Mouse (Mus musculus): ENCODE measurements around the gene Ccndbp1.
"Not testable (repeated sequence)": the region's sequence is repeated elsewhere in the genome, so short reads cannot be mapped to it uniquely, and the experiment has no call there.

The Ccndbp1 gene

GRCm38 (mm10) chr2:121003586-121003985, 4.6 kb upstream of the Ccndbp1 start:
- peak; percentile 7 for DNase-seq (ENCODE audit: low spot score)

GRCm38 (mm10) chr2:121004018-121004811, 4.0 kb upstream of the Ccndbp1 start:
- no peak for DNase-seq (ENCODE audit: low spot score)

DNA sequence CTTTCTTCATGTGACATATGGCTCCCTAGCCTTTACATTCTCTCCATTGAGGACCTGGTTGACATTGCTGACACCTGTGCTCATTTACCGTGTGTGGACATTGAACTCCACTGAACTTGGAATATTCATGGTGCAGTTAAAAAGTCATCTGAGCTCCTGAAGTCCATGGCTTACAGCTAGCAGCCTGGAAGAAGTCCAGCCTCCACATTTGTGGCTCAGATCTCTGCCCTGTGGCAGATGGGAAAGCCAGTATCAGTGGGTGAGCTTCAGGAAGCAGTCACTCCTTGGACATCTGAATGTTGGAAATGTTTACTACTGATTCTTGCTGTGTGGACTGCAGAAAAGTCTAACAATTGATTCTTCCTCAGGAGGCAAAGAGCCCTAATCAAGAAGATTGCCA, 1.2 kb upstream of the Ccndbp1 start:
- DNase-seq (ENCODE audit: low spot score): no peak

- DNase-seq (ENCODE audit: low spot score): no peak
Observed at GRCm38 (mm10) chr2:121008664-121009007, 433 bp downstream of the Ccndbp1 start.

- no peak for DNase-seq (ENCODE audit: low spot score)
Observed at GRCm38 (mm10) chr2:121009071-121009677, 971 bp downstream of the Ccndbp1 start.

DNA sequence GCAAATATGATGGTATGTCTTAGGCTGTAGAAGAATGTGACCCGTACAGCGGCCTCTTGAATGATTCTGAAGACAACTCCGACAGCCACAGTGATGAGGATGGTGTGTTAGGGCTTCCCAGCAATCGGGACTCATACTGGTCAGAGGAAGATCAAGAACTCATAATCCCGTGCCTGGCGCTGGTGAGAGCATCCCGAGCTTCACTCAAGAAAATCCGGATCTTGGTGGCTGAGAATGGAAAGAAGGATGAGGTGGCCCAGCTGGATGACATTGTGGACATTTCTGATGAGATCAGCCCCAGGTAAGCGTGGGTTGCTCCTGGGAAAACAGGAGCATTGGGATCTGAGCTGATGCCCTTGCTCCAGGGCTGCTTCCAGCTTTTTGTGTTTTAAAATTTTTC, 4.5 kb downstream of the Ccndbp1 start:
- no peak for DNase-seq (ENCODE audit: low spot score)

DNA sequence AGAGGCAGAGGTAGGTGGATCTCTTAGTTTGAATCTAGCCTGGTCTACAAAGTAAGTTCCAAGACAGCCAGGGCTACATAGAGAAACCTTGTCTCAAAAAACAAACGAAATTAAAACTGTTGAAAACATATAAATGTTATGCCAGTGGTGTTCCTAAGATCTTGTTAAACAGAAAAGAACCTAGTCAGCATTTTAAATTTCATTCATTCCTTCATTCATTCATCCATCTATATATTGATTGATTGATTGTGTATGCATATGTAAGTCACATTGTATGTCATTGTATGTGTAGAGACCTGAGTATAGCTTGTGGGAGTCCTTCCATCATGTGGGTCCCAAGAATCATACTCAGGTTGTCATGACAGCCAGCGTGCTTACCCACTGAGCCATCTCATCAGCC, 7.3 kb downstream of the Ccndbp1 start:
- DNase-seq (ENCODE audit: low spot score): no peak

DNA sequence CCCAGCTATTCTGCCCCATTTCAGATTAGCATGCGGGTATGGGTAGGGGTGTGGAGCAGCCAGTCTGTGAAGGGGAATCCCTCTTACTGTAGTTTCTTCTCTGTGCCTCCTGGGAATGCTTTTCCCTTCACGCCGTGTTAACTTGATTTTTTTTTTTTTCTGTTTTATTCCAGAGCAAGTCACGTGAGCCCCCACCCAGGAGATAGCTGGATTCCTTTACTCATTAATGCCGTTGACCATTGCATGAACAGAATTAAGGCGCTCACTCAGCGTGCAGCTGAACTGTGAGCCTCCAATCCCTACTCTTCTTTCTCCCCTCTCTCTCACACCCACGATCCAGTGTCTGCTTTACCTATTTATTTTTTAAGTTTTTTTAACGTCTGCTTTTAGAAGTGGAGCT, 8.0 kb downstream of the Ccndbp1 start:
- no peak for DNase-seq (ENCODE audit: low spot score)

GRCm38 (mm10) chr2:121017151-121017550, 8.9 kb downstream of the Ccndbp1 start:
- DNase-seq (ENCODE audit: low spot score): no peak

DNA sequence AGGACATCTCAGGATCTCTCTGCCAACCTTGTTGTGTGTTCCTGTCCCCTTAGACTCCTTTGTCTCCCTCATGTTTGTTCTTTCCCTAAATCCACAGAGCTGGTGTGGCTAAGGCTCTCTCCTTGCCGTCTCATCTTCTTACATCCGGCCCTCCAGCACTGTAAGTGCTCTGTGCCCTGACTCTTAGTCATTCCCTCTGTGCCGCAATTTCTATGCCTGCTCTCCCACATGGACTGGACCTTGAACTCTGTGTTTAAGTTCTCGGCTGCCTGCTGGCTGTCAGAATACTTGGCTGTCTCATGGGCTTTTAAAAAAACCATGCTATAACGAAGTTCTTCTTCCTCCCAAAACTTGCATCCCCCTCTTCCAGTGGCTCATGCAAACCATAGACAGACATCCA, 14.7 kb downstream of the Ccndbp1 start:
- no peak for DNase-seq (ENCODE audit: low spot score)

DNA sequence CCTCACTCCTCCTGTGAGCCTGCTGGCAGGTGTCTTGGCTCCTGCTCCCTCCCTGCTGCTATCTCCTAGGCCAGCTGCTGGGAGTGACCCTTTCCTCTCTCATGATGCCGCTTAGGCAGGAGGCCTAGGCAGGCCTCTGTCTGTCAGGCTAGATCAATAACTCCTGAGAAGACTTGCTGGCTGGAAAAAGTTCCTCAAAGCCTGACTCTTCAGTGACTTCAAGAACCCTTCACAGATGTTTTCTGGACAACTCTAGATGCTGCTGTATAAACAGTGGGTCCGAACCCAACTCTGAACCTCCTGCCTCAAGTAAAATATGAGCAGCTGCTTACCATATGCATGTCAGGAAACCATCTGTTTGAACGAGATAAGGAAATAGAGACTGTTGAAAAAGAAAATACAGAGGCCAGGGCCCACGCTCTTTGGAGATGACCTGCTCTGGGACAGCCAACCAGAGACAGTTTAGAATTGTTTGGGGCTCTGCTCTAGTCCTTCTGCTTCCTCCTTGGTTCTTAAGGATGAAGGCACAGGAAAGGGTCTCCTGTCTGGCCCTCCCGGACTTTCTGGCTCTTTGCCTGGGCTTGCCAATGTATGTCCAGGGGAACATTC, 28.6 kb downstream of the Ccndbp1 start, which contains the start of gene Epb42:
Gene Epb42 (minus strand): TSS at position 340 of the 609 bp plus-strand sequence.
- DNase-seq (ENCODE audit: low spot score): peak; percentile 15

DNA sequence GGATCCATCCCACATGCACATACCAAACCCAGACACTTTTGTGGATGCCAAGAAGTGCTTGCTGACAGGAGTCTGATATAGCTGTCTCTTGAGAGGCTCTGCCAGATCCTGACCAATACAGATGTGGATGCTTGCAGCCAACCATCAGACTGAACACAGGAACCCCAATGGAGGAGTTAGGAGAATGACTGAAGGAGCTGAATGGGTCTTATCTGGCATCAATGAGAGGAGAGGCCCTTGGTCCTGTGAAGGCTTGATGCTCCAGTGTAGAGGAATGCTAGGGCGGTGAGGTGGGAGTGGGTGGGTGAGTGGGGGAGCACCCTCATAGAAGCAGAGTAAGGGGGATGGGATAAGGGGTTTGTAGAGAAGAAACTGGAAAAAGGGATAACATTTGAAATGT, 30.6 kb downstream of the Ccndbp1 start:
- DNase-seq (ENCODE audit: low spot score): not testable (repeated sequence)

GRCm38 (mm10) chr2:121039382-121039781, 31.2 kb downstream of the Ccndbp1 start:
- no peak for DNase-seq (ENCODE audit: low spot score)

DNA sequence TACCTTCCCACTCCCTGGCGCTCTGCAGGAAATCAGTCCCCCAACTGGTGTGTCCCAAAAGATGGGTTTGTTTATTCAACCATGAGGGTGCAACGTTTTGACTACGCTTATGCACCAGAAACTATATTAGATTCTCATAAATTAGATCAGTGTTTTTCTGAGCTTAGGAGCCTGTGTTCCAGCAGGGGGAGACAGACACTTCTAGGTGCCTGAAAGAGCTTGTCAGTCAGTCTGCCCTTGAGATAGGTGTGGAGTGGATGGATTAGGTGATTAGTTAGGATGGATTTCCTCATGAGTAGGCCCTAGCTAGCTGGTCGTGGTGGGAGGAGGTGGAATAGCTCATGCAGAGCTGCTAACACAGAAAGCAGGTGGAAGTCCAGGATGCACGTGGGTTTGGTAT, 32.9 kb downstream of the Ccndbp1 start:
- peak; percentile 40 for DNase-seq (ENCODE audit: low spot score)

DNA sequence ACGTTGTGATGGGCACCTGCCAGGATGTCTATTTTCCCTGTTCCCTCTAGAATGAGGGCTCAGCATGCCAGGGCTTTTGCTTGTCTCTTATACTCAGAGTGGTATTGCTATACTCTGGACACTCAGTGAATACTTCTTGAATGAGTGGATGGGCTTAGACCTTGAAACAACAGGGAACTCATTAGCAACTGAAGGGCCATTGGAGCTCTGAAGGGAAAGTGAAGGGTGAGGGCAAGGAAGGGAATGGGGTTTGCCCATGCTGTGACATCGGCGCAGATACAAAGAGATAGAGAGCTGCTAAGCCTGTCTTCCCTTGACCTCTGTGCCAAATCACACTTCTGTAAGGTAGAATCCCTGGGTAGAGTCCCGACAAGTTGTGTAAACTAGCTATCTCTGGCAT, 37.5 kb downstream of the Ccndbp1 start:
- no peak for DNase-seq (ENCODE audit: low spot score)

GRCm38 (mm10) chr2:121052176-121052575, 44.0 kb downstream of the Ccndbp1 start:
- no peak for DNase-seq (ENCODE audit: low spot score)

DNA sequence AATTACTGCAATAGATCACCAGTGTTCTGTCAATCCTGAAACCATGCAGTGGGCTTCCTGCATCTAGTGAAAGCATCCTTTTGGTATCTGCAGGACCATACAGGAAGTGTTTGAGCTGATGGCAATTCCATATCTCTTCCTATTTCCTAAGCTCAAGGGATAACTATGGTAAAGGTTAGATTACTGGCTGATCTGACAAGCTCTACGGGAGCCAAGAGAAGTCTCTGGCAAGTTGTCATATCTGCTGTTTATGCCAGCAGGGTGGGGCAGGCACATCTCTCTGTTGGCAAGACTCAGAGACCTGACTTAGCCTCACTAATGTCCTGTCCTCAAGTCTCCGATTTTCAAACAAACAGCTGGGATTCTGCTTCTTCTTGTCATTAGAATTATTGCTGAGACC, 45.9 kb downstream of the Ccndbp1 start:
- DNase-seq (ENCODE audit: low spot score): no peak

GRCm38 (mm10) chr2:121055915-121056314, 47.7 kb downstream of the Ccndbp1 start:
- DNase-seq (ENCODE audit: low spot score): no peak

DNA sequence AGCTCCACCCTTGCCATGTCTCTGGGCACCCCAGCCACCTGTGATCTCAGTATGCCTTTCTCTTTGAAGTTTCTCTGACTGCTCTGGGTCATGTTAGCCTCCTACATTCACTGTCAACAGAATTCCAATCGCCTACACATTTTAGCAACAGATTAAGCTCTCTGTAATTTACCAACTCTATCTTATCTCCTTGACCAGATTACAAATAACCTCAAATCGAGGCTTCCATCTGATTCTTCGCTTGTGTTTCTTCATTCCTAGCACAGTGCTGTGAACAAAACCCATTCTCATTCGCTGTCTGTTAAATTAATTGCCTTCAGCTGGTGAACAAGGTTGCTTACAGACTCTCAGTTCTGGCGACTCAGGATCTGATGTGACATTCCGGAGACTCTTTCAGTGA, 49.8 kb downstream of the Ccndbp1 start:
- no peak for DNase-seq (ENCODE audit: low spot score)

DNA sequence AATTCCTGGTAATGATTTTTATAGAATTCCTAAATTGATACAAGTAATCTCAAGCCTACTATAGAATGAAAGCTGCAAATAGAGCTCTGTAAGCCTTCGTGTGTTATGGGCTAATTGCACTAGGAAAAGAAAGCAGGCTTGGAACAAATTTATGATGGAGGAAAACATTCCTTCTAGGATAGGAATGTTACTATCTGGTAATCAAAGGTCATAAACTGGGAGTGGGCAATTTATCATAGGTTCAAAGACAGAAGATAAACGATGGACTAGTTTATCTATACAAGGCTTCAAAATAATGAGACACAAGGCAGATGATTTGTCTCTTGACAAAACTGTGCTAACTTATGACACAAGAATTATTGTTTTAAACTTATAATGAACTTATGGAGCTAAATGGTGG, 53.1 kb downstream of the Ccndbp1 start:
- DNase-seq (ENCODE audit: low spot score): no peak
